Mouse (Mus musculus): ENCODE results near the gene Elmo3.

- TF ChIP-seq CTCF (IDR thresholded peaks at IDR 0.05) = peak; percentile 28; the same call in 1 of the 2 replicates
- no peak for TF ChIP-seq EP300 (IDR thresholded peaks at IDR 0.05)
Measured at GRCm38 (mm10) chr8:105263244-105263912, 42.0 kb upstream of the Elmo3 start.
